Mouse (Mus musculus): ENCODE results near the gene Gm4881. TPM values are rescaled to one million over a fixed set of nuclear protein-coding genes. Genes with fewer than 3 reads are reported as not detected.

Gene Gm4881
- total RNA-seq (2022) = not detected

- no peak for DNase-seq
These were observed at the start of gene Gm4881 for GRCm38 (mm10) chr7:24944257-24944950. Gm4881 (minus strand) TSS chr7:24944494.

- no peak for DNase-seq
These were observed 48.8 kb upstream of the Gm4881 start for GRCm38 (mm10) chr7:24993081-24993480.

GRCm38 (mm10) chr7:24990478-24990877 lies 46.2 kb upstream of the Gm4881 start:
- no peak for DNase-seq

- DNase-seq = peak; percentile 79
These were observed 43.6 kb upstream of the Gm4881 start for GRCm38 (mm10) chr7:24987941-24988340.

- no peak for DNase-seq
These were observed 41.5 kb upstream of the Gm4881 start for GRCm38 (mm10) chr7:24985799-24986198.

- no peak for DNase-seq
These were observed 40.0 kb upstream of the Gm4881 start for GRCm38 (mm10) chr7:24984307-24984706.

- no peak for DNase-seq
These were observed 39.1 kb upstream of the Gm4881 start for GRCm38 (mm10) chr7:24983396-24983795.

- DNase-seq = no peak
These were observed 36.1 kb upstream of the Gm4881 start for GRCm38 (mm10) chr7:24980439-24980838.

GRCm38 (mm10) chr7:24978781-24979180 lies 34.5 kb upstream of the Gm4881 start:
- DNase-seq = no peak

GRCm38 (mm10) chr7:24974893-24975595 lies 30.8 kb upstream of the Gm4881 start:
- no peak for DNase-seq

- no peak for DNase-seq
These were observed 29.6 kb upstream of the Gm4881 start for GRCm38 (mm10) chr7:24973902-24974301.

GRCm38 (mm10) chr7:24973208-24973607 lies 28.9 kb upstream of the Gm4881 start:
- DNase-seq = no peak

- peak; percentile 95 for DNase-seq
These were observed 27.9 kb upstream of the Gm4881 start, which contains the start of gene Rabac1 for GRCm38 (mm10) chr7:24971972-24972893. Rabac1 (minus strand) TSS chr7:24972754.

- DNase-seq = no peak
These were observed 27.1 kb upstream of the Gm4881 start for GRCm38 (mm10) chr7:24971261-24971971.

- DNase-seq = no peak
These were observed 26.0 kb upstream of the Gm4881 start for GRCm38 (mm10) chr7:24970341-24970740.

- no peak for DNase-seq
These were observed 25.5 kb upstream of the Gm4881 start for GRCm38 (mm10) chr7:24969805-24970204.

- no peak for DNase-seq
These were observed 24.2 kb upstream of the Gm4881 start for GRCm38 (mm10) chr7:24968463-24968862.

- no peak for DNase-seq
These were observed 23.7 kb upstream of the Gm4881 start for GRCm38 (mm10) chr7:24967966-24968365.

- DNase-seq = peak; percentile 49
These were observed 20.7 kb upstream of the Gm4881 start for GRCm38 (mm10) chr7:24964897-24965535.

GRCm38 (mm10) chr7:24964288-24964687 lies 20.0 kb upstream of the Gm4881 start:
- no peak for DNase-seq

- DNase-seq = no peak
These were observed 10.9 kb upstream of the Gm4881 start for GRCm38 (mm10) chr7:24955226-24955625.

- no peak for DNase-seq
These were observed 10.2 kb upstream of the Gm4881 start for GRCm38 (mm10) chr7:24954450-24954849.
